Mouse (Mus musculus) olfactory bulb, adult 2 months (tissue): Measurements from ENCODE around the gene Pin4.

Experiments
- CTCF ChIP-seq: fragments of 200-500 bp; IDR thresholded peaks from 2 replicates; pipeline ENCODE4 v1.5.1; 2012; ENCODE audit warnings: low read depth, mild to moderate bottlenecking, low read length, moderate library complexity; ENCODE audit not compliant: insufficient read depth
- POLR2A ChIP-seq: fragments of 200-500 bp; IDR thresholded peaks from 2 replicates; pipeline ENCODE4 v1.6.1; 2012; ENCODE audit warnings: mild to moderate bottlenecking, low read depth, low read length, moderate library complexity; ENCODE audit not compliant: insufficient read depth

DNA sequence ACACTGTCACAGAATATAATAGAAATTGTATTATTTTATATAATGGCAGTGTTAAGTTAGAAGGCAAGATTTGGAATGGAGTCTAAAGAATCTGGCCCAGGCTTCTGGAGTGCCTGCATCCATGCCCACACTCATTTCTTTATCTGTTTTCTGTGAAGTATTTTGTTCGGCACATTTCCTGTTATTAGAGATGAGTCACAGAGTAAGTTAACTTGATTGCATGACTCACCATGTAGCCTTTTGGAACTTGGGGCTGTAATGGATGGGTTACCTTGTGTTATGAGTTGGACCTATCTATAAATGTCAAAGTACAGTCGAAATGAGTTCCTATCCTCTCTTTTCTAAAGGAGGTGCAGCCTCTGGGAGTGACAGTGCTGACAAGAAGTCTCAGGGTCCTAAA lies 2.1 kb downstream of the Pin4 start:
- TF ChIP-seq CTCF (no peak), POLR2A (no peak)
